Mouse (Mus musculus): ENCODE data around the gene Arnt2. TPM values are rescaled to one million over a fixed set of nuclear protein-coding genes. Genes with fewer than 3 reads are reported as not detected.

The Arnt2 gene
- total and polyA plus RNA-seq, 3 experiments = 0.03 to 0.27 (median 0.17) TPM

DNA sequence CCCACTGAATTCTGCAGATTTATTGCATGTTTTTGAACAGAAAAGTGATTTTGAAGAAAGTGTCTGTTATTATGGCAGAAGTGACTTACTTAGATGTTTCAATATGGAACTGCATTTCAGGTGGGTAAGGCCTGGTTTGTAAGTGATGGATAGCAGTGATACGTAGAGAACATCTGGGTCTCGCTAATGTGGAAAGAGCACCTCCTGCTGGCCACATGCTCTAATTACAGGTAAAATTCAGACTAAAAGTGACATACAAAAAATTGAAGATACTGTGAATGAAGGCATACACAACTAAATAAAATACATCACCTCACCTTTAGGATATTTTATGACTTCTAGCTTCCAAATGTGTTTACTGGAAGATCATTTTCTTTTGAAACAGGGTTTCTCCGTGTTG lies 66.8 kb downstream of the Arnt2 start:
- Histone ChIP-seq H3K9ac (ENCODE audit: insufficient read depth, low read depth) (no peak overlapping the region), H3K27ac (ENCODE audit: insufficient read depth, low read depth) (no peak overlapping the region), H3K27me3 (replicated peaks) (no peaks in the 10 kb centered on the region), H3K79me2 (replicated peaks; ENCODE audit: control insufficient read depth, extremely low read depth, insufficient read depth, poor library complexity, severe bottlenecking) (no peaks in the 10 kb centered on the region), H3K9me3 (replicated peaks; ENCODE audit: low read length) (peaks cover 5% of the 10 kb centered on the region), H3K4me2 (ENCODE audit: insufficient read depth, low read depth, poor library complexity, severe bottlenecking) (no peak overlapping the region), H3K4me1 (ENCODE audit: control insufficient read depth in 1 of 2, insufficient read depth in 2 of 2) (peaks cover 0 to 6% of the 10 kb centered on the region in 2 experiments; a peak in 2 of 4 replicates), H3K4me3 (replicated peaks in 1 of 3; ENCODE audit: low read depth in 2 of 3, low read length in 2 of 3, poor library complexity in 1 of 3) (no peak overlapping the region), H3K36me3 (replicated peaks in 1 of 2; ENCODE audit: control insufficient read depth in 1 of 2, insufficient read depth in 1 of 2, low read length in 1 of 2) (no peaks in the 10 kb centered on the region)
- DNase-seq (ENCODE audit: extremely low read depth) = peak; percentile 19
- TF ChIP-seq RAD21 (IDR thresholded peaks at IDR 0.05; ENCODE audit: low read depth, low read length) = peak; percentile 40
- TF ChIP-seq SMC3 (IDR thresholded peaks at IDR 0.05; ENCODE audit: low read depth, low read length) = peak; percentile 25; the same call in 1 of the 2 replicates
- peak; percentile 12 to 54; a peak in 2 of 4 replicates for TF ChIP-seq CTCF (conservative IDR thresholded peaks at IDR 0.05 in 1 of 2, IDR thresholded peaks at IDR 0.05 in 1 of 2; ENCODE audit: low read depth in 2 of 2, low read length in 2 of 2)
- no peak for TF ChIP-seq E2F4 (IDR thresholded peaks at IDR 0.05; ENCODE audit: insufficient replicate concordance, low read depth, low read length)
- no peak for TF ChIP-seq IRF4 (IDR thresholded peaks at IDR 0.05; ENCODE audit: low read depth, low read length)
- dilution Hi-C loops (cut with MboI; ENCODE audit: extremely low pct_ligation_motif_present, extremely low pct_unique_long_range_greater_than_20kb, low sequenced_read_pairs) = no loop called here
- in situ Hi-C loops (cut with MboI; ENCODE audit: low pct_ligation_motif_present, low pct_unique_long_range_greater_than_20kb, low sequenced_read_pairs) = no loop called here

DNA sequence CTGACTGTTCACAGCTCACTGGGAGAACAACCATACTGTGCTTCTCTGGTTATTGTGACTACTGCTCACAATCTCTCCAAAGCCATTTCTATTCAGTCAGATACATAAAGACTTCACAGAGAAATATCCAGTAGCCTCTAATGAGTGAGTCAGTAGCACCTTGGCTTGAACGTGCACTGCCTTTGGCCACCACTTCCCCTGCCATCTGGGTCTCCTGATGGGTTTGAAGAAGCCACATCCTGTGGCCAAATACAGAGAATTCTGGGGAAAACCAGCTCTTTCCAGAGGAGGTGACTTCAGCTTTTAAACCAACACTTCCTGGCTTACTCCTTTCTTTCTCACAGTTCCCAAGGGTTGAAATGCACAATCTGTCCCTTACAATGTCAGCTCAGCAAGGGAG lies 69.0 kb downstream of the Arnt2 start:
- TF ChIP-seq TCF12 (IDR thresholded peaks at IDR 0.05; ENCODE audit: low read depth, low read length) (no peak), MAZ (IDR thresholded peaks at IDR 0.05; ENCODE audit: low read depth, low read length) (no peak), HCFC1 (IDR thresholded peaks at IDR 0.05; ENCODE audit: low read depth, low read length) (no peak), BHLHE40 (IDR thresholded peaks at IDR 0.05; ENCODE audit: low read depth, low read length) (no peak), NELFE (IDR thresholded peaks at IDR 0.05; ENCODE audit: low read depth, low read length) (no peak), RCOR1 (conservative IDR thresholded peaks at IDR 0.05; ENCODE audit: low read depth, low read length) (no peak), USF1 (IDR thresholded peaks at IDR 0.05; ENCODE audit: low read depth, low read length) (no peak), SIN3A (IDR thresholded peaks at IDR 0.05; ENCODE audit: low read length) (no peak), PAX5 (IDR thresholded peaks at IDR 0.05; ENCODE audit: low read length) (no peak), ZC3H11A (IDR thresholded peaks at IDR 0.05; ENCODE audit: low read depth, low read length) (no peak), EP300 (IDR thresholded peaks at IDR 0.05; ENCODE audit: low read length) (no peak)
- no peak overlapping the region for H3K9ac ChIP-seq (ENCODE audit: insufficient read depth, low read depth)
- no peaks in the 10 kb centered on the region for H3K79me2 ChIP-seq (replicated peaks; ENCODE audit: control insufficient read depth, extremely low read depth, insufficient read depth, poor library complexity, severe bottlenecking)
- in situ Hi-C loops (cut with MboI; ENCODE audit: low pct_ligation_motif_present, low pct_unique_long_range_greater_than_20kb, low sequenced_read_pairs) (no loop called here), dilution Hi-C loops (cut with MboI; ENCODE audit: extremely low pct_ligation_motif_present, extremely low pct_unique_long_range_greater_than_20kb, low sequenced_read_pairs) (no loop called here)
- no peak overlapping the region for H3K4me3 ChIP-seq (replicated peaks in 1 of 3; ENCODE audit: low read depth in 2 of 3, low read length in 2 of 3, poor library complexity in 1 of 3)
- DNase-seq (ENCODE audit: extremely low read depth) = no peak
- no peaks in the 10 kb centered on the region for H3K36me3 ChIP-seq (replicated peaks in 1 of 2; ENCODE audit: control insufficient read depth in 1 of 2, insufficient read depth in 1 of 2, low read length in 1 of 2)
- no peaks in the 10 kb centered on the region for H3K27me3 ChIP-seq (replicated peaks)
- no peak overlapping the region for H3K4me2 ChIP-seq (ENCODE audit: insufficient read depth, low read depth, poor library complexity, severe bottlenecking)
- H3K27ac ChIP-seq (ENCODE audit: insufficient read depth, low read depth) = no peak overlapping the region
- H3K4me1 ChIP-seq (ENCODE audit: control insufficient read depth in 1 of 2, insufficient read depth in 2 of 2) = peaks cover 0 to 11% of the 10 kb centered on the region in 2 experiments; a peak in 2 of 4 replicates
- H3K9me3 ChIP-seq (replicated peaks; ENCODE audit: low read length) = peaks cover 5% of the 10 kb centered on the region
